Mouse (Mus musculus): Measurements from ENCODE around the gene Xylt1. TPM values are rescaled to one million over a fixed set of nuclear protein-coding genes. Genes with fewer than 3 reads are reported as not detected.

The Xylt1 gene
- total RNA-seq, 2 experiments from 2014 or later = 1.8 to 2.4 TPM

DNA sequence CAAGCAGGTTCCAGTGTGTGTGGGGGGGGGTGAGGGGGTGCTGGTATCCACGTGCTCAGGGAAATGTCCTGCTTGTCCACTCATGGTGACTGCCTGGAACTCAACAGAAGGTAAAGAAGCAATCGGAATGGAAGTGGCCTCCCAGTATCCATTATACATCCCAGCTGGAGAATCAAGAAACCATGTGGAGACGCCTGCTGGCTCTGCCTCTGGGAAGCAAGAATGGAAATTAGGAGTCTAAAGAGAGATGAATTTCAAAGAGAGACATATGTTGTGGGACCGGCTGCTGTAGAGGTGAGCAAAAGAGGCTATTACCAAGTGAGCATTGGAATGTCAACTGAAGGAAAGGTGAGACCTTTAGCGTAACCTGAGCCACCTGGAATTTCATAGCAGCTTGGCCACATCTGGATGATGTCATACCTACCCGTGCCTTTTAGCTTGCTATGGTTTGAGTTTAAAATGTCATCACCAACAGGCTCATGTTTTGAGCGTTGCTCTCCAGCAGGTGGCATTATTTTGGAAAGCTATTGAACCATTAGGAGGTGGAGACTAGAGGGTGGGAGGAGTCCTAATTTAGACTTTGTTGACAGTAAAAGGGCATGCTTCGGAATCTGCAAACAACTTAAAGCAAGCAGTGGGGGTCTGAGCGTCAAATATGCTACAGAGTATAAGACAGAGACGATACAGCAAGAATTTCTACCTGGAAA, 329.3 kb downstream of the Xylt1 start:
- no peak for DNase-seq

DNA sequence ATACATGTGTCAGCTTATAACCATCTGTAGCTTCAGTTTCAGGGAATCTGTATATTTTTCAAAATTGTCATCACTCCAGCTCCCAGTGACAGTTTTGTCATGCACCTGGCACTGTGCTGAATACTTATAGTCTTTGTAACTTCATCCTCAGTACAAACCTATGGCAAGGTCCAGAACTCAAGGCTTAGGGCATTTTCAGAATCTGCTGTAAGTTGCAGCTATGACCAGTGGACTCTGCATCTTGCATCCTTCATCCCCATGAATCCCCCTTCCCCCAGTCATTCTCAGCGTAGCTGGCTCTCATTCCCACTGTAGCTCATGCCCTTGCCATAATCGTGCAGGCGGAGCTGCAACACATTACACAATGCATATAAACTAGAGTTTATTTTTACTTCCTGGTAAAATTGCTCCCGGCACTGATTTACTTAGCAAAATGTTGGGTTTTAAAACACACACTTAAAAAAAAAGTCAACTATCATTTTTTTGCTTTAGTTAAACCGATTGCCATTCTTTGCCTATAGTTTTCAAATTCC, 336.2 kb downstream of the Xylt1 start:
- DNase-seq = no peak

DNA sequence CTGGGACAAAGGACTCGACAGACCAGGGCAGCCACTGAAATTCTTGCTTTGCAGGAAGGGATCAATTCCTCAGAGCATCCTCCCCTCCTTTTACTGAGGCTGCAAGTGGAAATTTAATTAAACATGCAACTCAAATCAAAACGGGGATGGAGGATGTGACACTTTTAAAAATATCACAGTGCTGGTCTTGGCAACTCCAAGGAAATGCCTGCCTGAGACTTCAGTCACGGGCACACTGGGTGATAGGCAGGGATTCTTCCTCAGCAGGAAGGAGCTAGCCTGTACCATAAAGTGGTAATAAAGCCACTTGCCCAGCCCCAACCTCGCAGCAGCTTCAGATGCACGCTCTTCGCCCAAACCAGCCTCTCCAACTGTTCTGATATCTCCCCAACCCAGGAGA, 339.6 kb downstream of the Xylt1 start:
- DNase-seq = no peak

All from heart, adult 18-20 months (tissue).